Mouse (Mus musculus) heart, embryonic 14.5 days (tissue): ENCODE measurements around the gene Actn1. TPM values are rescaled to one million over a fixed set of nuclear protein-coding genes. Genes with fewer than 3 reads are reported as not detected.
A peak's percentile ranks its signal among the peaks of the same experiment; 100 is the strongest.

Experiments
- ATAC-seq: fragments of 200-750 bp; cut with Nextera tagmentation; 2 replicates; pipeline ENCODE4 v1.8.0; 2017; ENCODE audit warnings: low read depth, moderate TSS enrichment; ENCODE audit not compliant: insufficient number of reproducible peaks, insufficient read depth, low FRiP score
- H3K27ac ChIP-seq, 2 experiments: fragments of 200-500 bp in 1 of 2; fragments of 300-500 bp in 1 of 2; sonication (generic) in 1 of 2; replicated peaks in 1 of 2; 2 replicates each; pipeline ENCODE4 v1.5.1; 2012 to 2014; ENCODE audit warnings: low read depth in 2 of 2, low read length in 2 of 2, control low read depth in 1 of 2, mild to moderate bottlenecking in 1 of 2, mixed read lengths in 1 of 2; ENCODE audit not compliant: control insufficient read depth in 1 of 2, insufficient read depth in 1 of 2
- H3K27me3 ChIP-seq: fragments of 300-500 bp; sonication (generic); 2 replicates; pipeline ENCODE4 v1.6.1; 2014; ENCODE audit warnings: mild to moderate bottlenecking, low read length, control low read depth; ENCODE audit not compliant: control insufficient read depth, insufficient read depth
- H3K36me3 ChIP-seq: fragments of 300-500 bp; sonication (generic); 2 replicates; pipeline ENCODE4 v1.6.1; 2014; ENCODE audit warnings: mild to moderate bottlenecking, control low read depth, low read length, mixed read lengths; ENCODE audit not compliant: control insufficient read depth, insufficient read depth
- H3K4me1 ChIP-seq, 2 experiments: fragments of 200-500 bp in 1 of 2; fragments of 300-500 bp in 1 of 2; sonication (generic) in 1 of 2; 2 replicates each; pipeline ENCODE4 v1.6.1; 2012 to 2014; ENCODE audit warnings: low read length in 2 of 2, control low read depth in 1 of 2, mixed read lengths in 1 of 2; ENCODE audit not compliant: control insufficient read depth in 2 of 2, insufficient read depth in 2 of 2
- H3K4me2 ChIP-seq: fragments of 300-500 bp; sonication (generic); 2 replicates; pipeline ENCODE4 v1.6.1; 2014; ENCODE audit warnings: mild to moderate bottlenecking, low read length
- H3K4me3 ChIP-seq, 2 experiments: fragments of 200-500 bp in 1 of 2; fragments of 300-500 bp in 1 of 2; sonication (generic) in 1 of 2; 2 replicates each; pipeline ENCODE4 v1.5.1; 2012 to 2014; ENCODE audit warnings: low read length in 2 of 2, mild to moderate bottlenecking in 2 of 2, control low read depth in 1 of 2, low read depth in 1 of 2, moderate library complexity in 1 of 2; ENCODE audit not compliant: control insufficient read depth in 1 of 2, insufficient read depth in 1 of 2
- H3K9ac ChIP-seq: fragments of 300-500 bp; sonication (generic); 2 replicates; pipeline ENCODE4 v1.6.1; 2014; ENCODE audit warnings: mild to moderate bottlenecking, low read length
- H3K9me3 ChIP-seq: fragments of 300-500 bp; sonication (generic); 2 replicates; pipeline ENCODE4 v1.6.1; 2016; ENCODE audit warnings: low read length, control low read depth; ENCODE audit not compliant: control insufficient read depth
- WGBS: fragments of 180-500 bp; shearing (Covaris S2); extraction: QIAGEN DNeasy Blood & Tissue Kit; methylation state at CpG from one replicate; pipeline ENCODE4 v1.1.7; 2014; 5-methylcytosine and 5-hydroxymethylcytosine counted together
- polyA plus RNA-seq: library from polyadenylated mRNA; unstranded; fragments of >200 nt; fragmentation: Nextera tagmentation; extraction: Ambion mirVana; gene quantifications from 2 replicates; pipeline ENCODE4 v1.2.1, GENCODE M21; 2014

Gene Actn1
- polyA plus RNA-seq, 1 experiment from 2014 or later = 42.7 TPM

DNA sequence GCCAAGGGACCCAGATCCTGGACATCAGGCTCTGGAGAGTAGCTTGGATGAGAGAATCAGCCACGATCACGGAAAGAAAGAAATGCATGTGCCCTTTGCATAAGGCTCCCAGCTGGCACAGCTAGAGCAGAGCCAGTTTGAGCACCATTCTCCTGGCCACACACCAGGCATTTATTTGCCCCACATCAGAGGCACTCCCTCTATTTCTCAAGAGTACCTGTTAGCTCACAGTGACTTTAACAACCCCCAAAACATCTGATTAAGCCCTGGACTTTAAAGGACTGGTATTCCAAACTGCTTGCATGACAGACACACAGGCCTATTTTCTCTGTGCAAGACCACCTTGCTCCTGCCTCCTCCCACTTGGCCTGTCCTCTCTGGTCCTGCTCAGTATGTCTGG, 78.3 kb downstream of the Actn1 start:
- no peak overlapping the region for H3K27ac ChIP-seq
- peaks cover 94% of the 10 kb centered on the region for H3K36me3 ChIP-seq
- no peak overlapping the region for H3K4me3 ChIP-seq
- H3K9me3 ChIP-seq = no peaks in the 10 kb centered on the region
- no peak overlapping the region for H3K9ac ChIP-seq
- H3K4me1 ChIP-seq = no peaks in the 10 kb centered on the region
- 96% methylated on average over 2 of the region's 2 CpGs for WGBS
- H3K4me2 ChIP-seq = no peak overlapping the region
- no peak for ATAC-seq
- no peaks in the 10 kb centered on the region for H3K27me3 ChIP-seq

GRCm38 (mm10) chr12:80178035-80178434, 82.1 kb downstream of the Actn1 start:
- H3K27me3 ChIP-seq = no peaks in the 10 kb centered on the region
- H3K9me3 ChIP-seq = no peaks in the 10 kb centered on the region
- no peak for ATAC-seq
- 77% methylated on average over 10 of the region's 10 CpGs for WGBS
- no peaks in the 10 kb centered on the region for H3K4me1 ChIP-seq
- no peak overlapping the region for H3K4me2 ChIP-seq
- H3K27ac ChIP-seq = no peak overlapping the region
- H3K4me3 ChIP-seq = no peak overlapping the region
- peaks cover 95% of the 10 kb centered on the region for H3K36me3 ChIP-seq
- no peak overlapping the region for H3K9ac ChIP-seq

DNA sequence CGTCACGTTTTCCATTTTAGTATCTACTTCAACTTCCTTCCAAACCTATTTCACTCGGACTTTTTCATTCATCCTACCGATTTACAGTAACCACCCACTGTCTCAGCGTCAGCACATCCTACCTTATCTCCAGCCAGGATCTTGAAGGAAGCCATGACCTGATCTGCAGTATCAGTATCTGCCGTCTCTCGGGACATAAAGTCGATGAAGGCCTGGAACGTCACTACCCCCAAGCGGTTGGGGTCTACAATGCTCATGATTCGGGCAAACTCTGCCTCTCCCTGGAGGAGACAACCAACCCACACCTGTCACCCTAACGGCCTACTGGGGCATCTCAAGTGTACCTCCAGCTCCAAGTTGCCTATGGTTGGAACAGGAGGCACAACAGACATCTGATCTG, 91.4 kb downstream of the Actn1 start:
- Histone ChIP-seq H3K4me2 (peak overlapping the region; percentile 49), H3K27ac (peak overlapping the region in 1 of 2 experiments; percentile 89; a peak in 2 of 4 replicates), H3K4me3 (peak overlapping the region in 1 of 2 experiments; percentile 56; a peak in 2 of 4 replicates), H3K9me3 (no peaks in the 10 kb centered on the region), H3K4me1 (peaks cover 2 to 9% of the 10 kb centered on the region in 2 experiments; a peak in 1 of 4 replicates), H3K27me3 (no peaks in the 10 kb centered on the region), H3K9ac (peak overlapping the region; percentile 71; the same call in 1 of the 2 replicates), H3K36me3 (peaks cover 79% of the 10 kb centered on the region)
- no peak for ATAC-seq
- WGBS = 49% methylated on average over 12 of the region's 12 CpGs

GRCm38 (mm10) chr12:80168178-80168686, 91.9 kb downstream of the Actn1 start:
- Histone ChIP-seq H3K36me3 (peaks cover 74% of the 10 kb centered on the region), H3K4me1 (peaks cover 2 to 9% of the 10 kb centered on the region in 2 experiments; a peak in 1 of 4 replicates), H3K9ac (peak overlapping the region; percentile 71), H3K4me3 (peak overlapping the region; percentile 52 to 56), H3K27ac (peak overlapping the region; percentile 78 to 89), H3K9me3 (no peaks in the 10 kb centered on the region), H3K27me3 (no peaks in the 10 kb centered on the region), H3K4me2 (peak overlapping the region; percentile 49)
- peak; percentile 66 for ATAC-seq
- 20% methylated on average over 35 of the region's 35 CpGs for WGBS

DNA sequence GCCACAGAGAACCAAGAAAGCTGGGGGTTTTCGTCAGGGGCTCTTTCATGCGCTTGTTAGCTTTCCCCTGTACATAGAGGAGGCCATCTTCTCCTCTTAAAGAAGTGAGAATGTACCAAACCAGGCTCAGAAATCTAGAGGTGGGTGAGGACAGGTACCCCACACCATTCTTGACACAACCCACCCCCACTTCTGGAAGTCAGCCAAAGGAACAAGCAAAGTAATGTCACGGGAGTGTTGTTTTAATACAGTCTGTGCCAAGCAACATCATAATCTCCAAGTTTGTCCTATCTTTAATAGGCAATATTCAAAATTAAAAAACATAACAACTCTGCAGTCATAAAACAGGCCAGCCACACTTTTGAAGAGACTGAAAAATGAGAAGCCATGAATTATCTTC, 92.8 kb downstream of the Actn1 start:
- ATAC-seq = no peak
- Histone ChIP-seq H3K9me3 (no peaks in the 10 kb centered on the region), H3K27me3 (no peaks in the 10 kb centered on the region), H3K4me3 (no peak overlapping the region), H3K27ac (no peak overlapping the region), H3K4me1 (peaks cover 2 to 9% of the 10 kb centered on the region in 2 experiments; a peak in 1 of 4 replicates), H3K9ac (0 out of 2 replicates have a peak overlapping the region, but pooled peaks have one; percentile 22), H3K36me3 (peaks cover 65% of the 10 kb centered on the region), H3K4me2 (no peak overlapping the region)
- WGBS = 83% methylated on average over 3 of the region's 3 CpGs

- Histone ChIP-seq H3K4me1 (peaks cover 2 to 9% of the 10 kb centered on the region in 2 experiments; a peak in 1 of 4 replicates), H3K27me3 (no peaks in the 10 kb centered on the region), H3K27ac (no peak overlapping the region), H3K4me3 (no peak overlapping the region), H3K9ac (no peak overlapping the region), H3K36me3 (peaks cover 58% of the 10 kb centered on the region), H3K9me3 (no peaks in the 10 kb centered on the region), H3K4me2 (no peak overlapping the region)
- ATAC-seq = no peak
- 73% methylated on average over 4 of the region's 4 CpGs for WGBS
Observed at GRCm38 (mm10) chr12:80166651-80167050, 93.5 kb downstream of the Actn1 start.

GRCm38 (mm10) chr12:80164526-80164925, 95.6 kb downstream of the Actn1 start:
- no peak for ATAC-seq
- Histone ChIP-seq H3K9me3 (no peaks in the 10 kb centered on the region), H3K36me3 (peaks cover 37% of the 10 kb centered on the region), H3K4me3 (no peak overlapping the region), H3K4me1 (peaks cover 2 to 9% of the 10 kb centered on the region in 2 experiments; a peak in 1 of 4 replicates), H3K27ac (no peak overlapping the region), H3K27me3 (no peaks in the 10 kb centered on the region), H3K9ac (no peak overlapping the region), H3K4me2 (no peak overlapping the region)
- WGBS = 85% methylated on average over 8 of the region's 8 CpGs

DNA sequence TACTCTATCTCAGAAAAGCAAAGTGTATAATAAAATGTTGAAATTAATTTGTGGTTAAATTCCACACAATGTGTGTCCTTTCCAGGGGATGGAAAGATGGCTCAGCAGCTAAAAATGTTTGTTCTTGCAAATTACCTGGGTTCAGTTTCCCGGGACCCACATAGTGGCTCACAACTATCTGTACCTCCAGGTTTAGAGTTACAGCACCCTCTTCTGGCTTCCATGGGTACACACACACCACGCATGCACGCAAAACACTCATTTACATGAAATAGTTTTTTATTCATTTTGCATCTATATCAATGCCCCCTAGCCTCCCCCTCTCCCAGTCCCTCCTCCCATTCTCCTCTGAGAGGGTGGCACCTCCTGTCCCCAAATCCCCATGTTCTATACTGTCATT, 97.7 kb downstream of the Actn1 start:
- H3K4me1 ChIP-seq = peaks cover 0 to 6% of the 10 kb centered on the region in 2 experiments; a peak in 1 of 4 replicates

More for the DNA sequence above, 97.7 kb downstream of the Actn1 start:
- 81% methylated on average over 3 of the region's 3 CpGs for WGBS
- Histone ChIP-seq H3K27ac (no peak overlapping the region), H3K9me3 (no peaks in the 10 kb centered on the region), H3K4me2 (no peak overlapping the region), H3K27me3 (no peaks in the 10 kb centered on the region), H3K36me3 (peaks cover 28% of the 10 kb centered on the region), H3K9ac (no peak overlapping the region), H3K4me3 (no peak overlapping the region)
- no peak for ATAC-seq
